Mouse (Mus musculus): ENCODE results near the gene Gm4767. TPM values are rescaled to one million over a fixed set of nuclear protein-coding genes. Genes with fewer than 3 reads are reported as not detected.
A peak's percentile ranks its signal among the peaks of the same experiment; 100 is the strongest.
"Not testable (repeated sequence)": the region's sequence is repeated elsewhere in the genome, so short reads cannot be mapped to it uniquely, and the experiment has no call there.

Gene Gm4767
- total RNA-seq (2022), result 1 to 10 TPM in 3 of 4 experiments, under 1 TPM in 1; 0.73 to 1.8 (median 1.4) TPM

DNA sequence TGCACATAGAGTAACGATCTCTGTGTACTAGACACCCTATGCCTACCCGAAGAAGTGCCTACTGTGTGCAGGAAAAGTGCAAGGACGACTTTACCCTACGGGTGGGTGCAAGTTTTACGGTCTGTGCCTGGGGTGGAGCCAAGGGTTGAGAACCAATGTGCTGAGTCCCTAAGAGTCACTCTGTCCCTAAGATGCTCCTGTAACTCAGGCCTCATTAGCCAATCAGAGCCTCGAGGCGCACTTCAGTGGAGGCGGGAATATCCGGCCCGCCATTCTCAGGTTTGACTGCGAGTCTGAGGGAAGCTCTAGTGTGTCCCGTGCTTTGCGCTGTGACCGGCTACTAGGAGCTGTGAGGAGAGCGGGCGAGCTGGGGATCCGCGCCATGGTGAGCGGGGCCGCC lies at the start of gene Gm4767:
TSS of gene Gm4767 (plus strand) at position 288 of the 400 bp plus-strand sequence.
- DNase-seq (ENCODE audit: low spot score), result not testable (repeated sequence)

GRCm38 (mm10) chr10:81770506-81771403 lies 41.2 kb upstream of the Gm4767 start, which contains the start of gene Gm3055:
TSS of gene Gm3055 (minus strand) at chr10:81771161.
- not testable (repeated sequence) for DNase-seq (ENCODE audit: low spot score)

GRCm38 (mm10) chr10:81771404-81771777 lies 40.6 kb upstream of the Gm4767 start:
- DNase-seq (ENCODE audit: low spot score), result not testable (repeated sequence)

- not testable (repeated sequence) for DNase-seq (ENCODE audit: low spot score)
These were observed 34.2 kb downstream of the Gm4767 start for GRCm38 (mm10) chr10:81846219-81846618.

DNA sequence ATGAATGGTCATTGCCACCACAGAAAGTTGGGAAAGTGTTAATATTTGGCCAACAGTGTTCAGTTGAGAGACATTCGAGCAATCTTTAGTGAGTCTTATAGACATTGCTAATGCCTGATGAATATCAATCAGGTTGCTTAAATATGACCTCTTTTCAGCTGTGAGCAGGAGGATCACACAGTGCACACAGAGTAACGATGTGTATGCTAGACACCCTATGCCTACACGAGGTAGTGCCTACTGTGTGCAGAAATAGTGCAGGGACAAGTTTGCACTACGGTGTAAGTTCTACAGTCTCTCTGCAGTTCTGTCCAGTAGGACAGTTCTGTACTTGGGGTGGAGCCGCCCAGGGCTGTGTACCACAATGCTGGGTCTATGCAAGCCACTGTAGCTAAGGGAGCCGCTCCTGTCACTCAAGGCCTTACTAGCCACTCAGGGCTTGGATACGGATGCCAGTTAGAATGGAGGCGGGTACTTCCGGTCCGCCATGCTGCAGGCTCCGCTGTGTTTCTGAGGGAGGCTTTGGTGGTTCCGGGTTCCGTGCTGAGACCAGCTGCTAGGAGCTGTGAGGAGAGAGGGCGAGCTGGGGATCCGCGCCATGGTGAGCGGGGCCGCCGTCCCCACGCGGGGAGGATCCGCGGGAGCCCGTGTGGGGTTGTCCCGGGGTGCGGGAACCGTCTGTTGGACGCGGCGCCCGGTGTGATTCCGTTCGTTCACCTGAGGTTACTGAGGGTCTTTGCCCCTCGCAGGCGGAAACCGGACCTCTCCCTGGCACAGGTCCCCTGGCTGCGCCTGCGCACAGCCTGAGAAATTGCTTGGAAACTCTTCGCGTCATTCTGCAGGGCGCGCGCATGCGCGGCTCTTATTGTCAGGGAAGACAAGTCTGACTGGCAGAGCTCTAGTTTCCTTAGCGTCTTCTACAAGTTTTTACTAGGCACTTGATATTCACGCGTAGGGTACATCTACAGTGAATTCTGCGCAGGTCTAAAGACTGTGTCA lies 51.7 kb downstream of the Gm4767 start, which contains the start of gene Gm32687:
TSS of gene Gm32687 (plus strand) at position 526 of the 999 bp plus-strand sequence.
- DNase-seq (ENCODE audit: low spot score), result peak; percentile 0

Other genes with a start within 250 kb of the Gm4767 start
- 10 to 100 TPM in 2 of 4 experiments, 1 to 10 TPM in 2; 5.4 to 12.1 (median 9.1) TPM for gene Tle2, start 237.6 kb upstream of the Gm4767 start, total RNA-seq (2022)
- 10 to 100 TPM in 1 of 4 experiments, 1 to 10 TPM in 3; 6.8 to 12.7 (median 9.3) TPM for gene Tle6, start 211.1 kb upstream of the Gm4767 start, total RNA-seq (2022)
- 1 to 10 TPM; 2.3 to 4.4 (median 3.0) TPM for gene BC025920, start 205.9 kb upstream of the Gm4767 start, total RNA-seq (2022)
- gene Sirt6, start 184.4 kb upstream of the Gm4767 start, total RNA-seq (2022), result 1 to 10 TPM; 6.8 to 8.4 (median 7.3) TPM
- 10 to 100 TPM in 1 of 4 experiments, 1 to 10 TPM in 3; 7.3 to 12.4 (median 8.5) TPM for gene Ankrd24, start 183.6 kb upstream of the Gm4767 start, total RNA-seq (2022)
- gene Gm10778, start 163.1 kb upstream of the Gm4767 start, total RNA-seq (2022), result 1 to 10 TPM; 1.8 to 2.2 (median 2.1) TPM
- gene Zfp433, start 107.4 kb upstream of the Gm4767 start, total RNA-seq (2022), result 1 to 10 TPM; 3.7 to 5.7 (median 5.1) TPM
- 1 to 10 TPM; 1.4 to 4.2 (median 2.5) TPM for gene Gm3055, start 41.0 kb upstream of the Gm4767 start, total RNA-seq (2022)
- 1 to 10 TPM in 3 of 4 experiments, under 1 TPM in 1; 0.95 to 2.1 (median 1.3) TPM for gene Gm32687, start 51.7 kb downstream of the Gm4767 start, total RNA-seq (2022)
- under 1 TPM; 0.46 to 0.87 (median 0.72) TPM for gene Zfp781, start 118.3 kb downstream of the Gm4767 start, total RNA-seq (2022)
- gene Zfp873, start 235.9 kb downstream of the Gm4767 start, total RNA-seq (2022), result 1 to 10 TPM; 4.5 to 5.2 (median 5.2) TPM

Data from heart, adult 8-10 months (tissue).